Mouse (Mus musculus): Measurements from ENCODE around the gene Dolpp1.

GRCm38 (mm10) chr2:30351149-30351548 lies 40.9 kb upstream of the Dolpp1 start:
- no peak for TF ChIP-seq CTCF (IDR thresholded peaks at IDR 0.05; ENCODE audit: insufficient read depth, low read depth, low read length)
- TF ChIP-seq POLR2A (IDR thresholded peaks at IDR 0.05; ENCODE audit: insufficient read depth, low read depth, low read length): no peak

Data from olfactory bulb, adult 2 months (tissue).